Mouse (Mus musculus): ENCODE measurements around the gene Olfr272.

The Olfr272 gene

DNA sequence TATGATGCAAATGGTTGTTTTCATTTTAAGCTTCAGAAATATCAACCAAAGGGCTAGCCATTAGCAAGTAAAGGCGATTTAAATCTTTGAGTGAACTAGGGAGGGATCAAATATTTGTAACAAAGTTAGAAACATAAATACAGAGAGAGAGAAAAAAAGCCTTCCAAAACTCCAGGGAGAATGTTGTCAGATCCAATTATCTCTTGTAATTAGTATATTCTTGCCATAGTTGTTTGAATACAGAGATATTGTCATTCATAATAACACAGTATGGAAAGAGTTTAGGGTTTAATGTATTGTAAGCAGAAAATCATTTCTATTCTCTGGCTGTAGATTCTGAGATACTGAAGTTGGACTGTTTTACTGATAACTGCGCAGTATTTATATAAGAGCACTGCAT, at the start of gene Olfr272:
Gene Olfr272 (minus strand): TSS at position 101 of the 400 bp plus-strand sequence.
- no peak for DNase-seq

DNA sequence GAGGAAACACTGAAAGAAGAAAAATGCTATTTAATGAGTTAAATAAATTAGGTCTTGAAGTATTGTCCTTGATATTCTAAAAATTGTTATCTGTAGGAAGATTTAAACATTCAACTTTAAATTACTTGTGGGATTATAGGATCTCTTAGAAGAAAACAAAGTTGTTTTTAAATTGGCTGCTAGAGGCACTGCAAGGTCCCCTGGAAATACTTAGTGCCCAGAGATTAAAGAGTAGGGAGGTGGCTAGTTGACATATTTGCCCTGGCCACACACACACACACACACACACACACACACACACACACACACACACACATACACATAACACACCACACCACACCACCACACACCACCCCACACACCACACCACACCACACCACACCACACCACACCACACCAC, 45.3 kb upstream of the Olfr272 start, which contains the start of gene Olfr270:
Gene Olfr270 (plus strand): TSS at position 301 of the 400 bp plus-strand sequence.
- DNase-seq: no peak

DNA sequence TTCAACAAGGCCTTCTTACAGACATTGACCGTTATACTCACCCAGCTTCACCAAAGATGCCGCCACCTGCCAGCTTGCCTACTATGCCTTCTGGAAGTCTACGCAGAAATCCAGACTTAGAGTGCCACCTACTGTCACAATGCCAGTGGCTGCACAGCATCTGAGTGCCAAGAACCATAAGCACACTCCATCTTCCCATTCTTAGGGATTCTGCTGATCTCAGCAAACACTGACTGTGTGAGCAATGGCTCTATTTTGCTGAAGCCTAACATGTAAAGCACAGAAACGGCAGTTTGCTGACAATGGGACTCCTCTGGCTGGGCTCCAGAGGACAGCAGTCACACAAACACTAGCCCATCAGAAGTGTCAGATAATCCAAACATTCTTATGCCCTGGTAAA, 39.7 kb upstream of the Olfr272 start:
- peak; percentile 4 for DNase-seq

DNA sequence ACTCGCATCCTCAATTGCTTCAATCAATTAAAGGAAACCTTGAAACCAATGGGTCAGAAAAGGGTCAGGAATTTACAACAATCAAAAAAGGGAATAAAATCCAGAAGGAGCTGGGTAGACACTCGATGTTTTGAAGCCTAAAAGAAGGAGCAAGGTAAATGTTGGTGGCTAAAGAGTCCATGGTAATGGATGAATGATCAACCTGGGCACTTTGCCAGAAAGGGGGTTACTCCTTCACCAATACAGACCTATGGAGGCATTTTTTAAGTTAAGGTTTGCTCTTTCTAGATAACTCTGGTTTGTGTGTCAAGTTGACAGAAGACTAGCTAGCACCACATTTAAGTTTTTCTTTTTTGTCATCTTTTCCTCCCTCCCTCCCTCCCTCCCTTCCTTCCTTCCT, 30.0 kb upstream of the Olfr272 start:
- no peak for DNase-seq

DNA sequence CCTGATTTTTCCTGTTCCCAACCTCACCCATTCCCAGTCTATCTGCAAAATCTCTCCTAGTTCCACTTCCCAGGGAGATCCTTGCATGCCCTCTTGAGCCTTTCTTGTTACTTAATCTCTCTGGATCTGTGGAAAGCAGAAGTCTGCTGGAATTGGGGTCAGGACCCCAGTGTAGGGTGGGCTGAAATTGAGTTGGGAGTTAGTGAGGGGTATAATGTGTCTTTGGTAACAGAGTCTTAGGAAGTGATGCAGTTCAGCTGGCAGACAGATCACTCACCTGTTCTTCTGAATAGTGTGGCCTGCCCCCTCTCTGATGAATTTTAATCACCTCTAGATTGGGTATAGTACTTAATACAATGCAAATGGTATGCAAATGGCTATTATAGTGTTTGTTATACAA, 27.7 kb upstream of the Olfr272 start:
- no peak for DNase-seq

DNA sequence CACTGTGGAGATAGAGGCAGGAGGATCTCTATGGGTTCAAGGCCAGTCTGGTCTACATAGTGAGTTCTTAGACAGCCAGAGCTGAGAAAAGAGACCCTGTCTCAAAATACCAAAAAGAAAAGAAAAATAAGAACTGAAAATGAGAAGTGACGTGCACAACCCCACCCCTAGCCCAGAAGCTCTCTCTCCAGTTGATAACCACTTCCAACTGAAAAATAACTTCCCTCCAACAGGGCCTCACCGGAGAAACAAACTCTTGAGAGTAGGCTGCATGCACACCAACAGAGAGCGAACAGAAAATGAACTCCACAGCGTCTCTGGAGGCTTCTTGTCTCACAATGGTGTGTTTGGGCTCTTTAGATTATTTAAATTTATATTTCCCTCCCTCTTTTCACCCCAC, 11.5 kb upstream of the Olfr272 start:
- DNase-seq: no peak

DNA sequence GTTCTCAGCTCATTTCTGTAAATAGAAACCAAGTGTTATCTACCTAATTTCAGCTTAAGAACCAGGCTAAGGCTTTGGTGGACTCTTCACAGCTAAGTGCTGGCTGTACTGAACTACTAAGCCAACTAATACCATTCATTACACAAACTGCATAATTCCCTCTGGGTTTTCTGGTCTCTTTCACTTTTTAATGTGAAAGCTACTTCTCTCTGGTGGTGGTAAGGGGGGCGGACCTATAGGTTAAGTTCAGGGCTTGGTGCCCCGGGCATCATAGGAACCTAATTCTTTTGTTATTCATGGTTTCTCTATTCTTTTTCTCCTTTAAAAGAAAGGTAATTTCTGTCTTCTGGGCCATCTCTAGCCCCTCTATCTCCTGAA, 1.7 kb downstream of the Olfr272 start:
- no peak for DNase-seq

DNA sequence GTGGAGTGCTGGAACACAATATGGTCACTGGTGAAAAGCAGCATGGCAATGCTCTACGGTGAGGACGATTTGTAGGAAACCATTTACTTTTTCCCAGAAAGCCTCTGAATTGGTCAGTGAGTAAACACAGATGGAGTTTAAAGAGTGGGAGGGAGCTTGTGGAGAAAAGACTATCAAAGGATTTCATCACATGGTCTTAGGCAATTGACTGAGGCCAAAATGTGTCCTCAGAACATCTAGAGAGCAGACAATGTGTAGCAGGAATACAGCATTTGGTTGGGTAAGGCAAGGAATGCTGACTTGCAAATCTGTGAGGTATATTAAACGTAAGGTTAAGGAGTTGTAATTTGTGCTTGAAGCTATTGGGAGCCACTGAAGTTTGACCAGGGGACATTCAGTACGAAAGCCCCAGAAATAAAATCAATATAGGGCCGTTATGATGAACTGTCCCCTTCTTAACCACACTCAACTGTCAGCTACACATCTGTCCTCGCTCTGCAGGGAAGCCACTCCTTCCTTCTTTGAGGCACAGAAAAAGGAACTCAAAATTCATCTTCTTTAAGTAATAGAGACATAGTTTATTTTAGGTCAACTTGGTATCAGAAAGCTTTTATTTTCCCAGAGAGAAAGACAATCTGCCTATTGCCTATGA, 2.2 kb downstream of the Olfr272 start:
- no peak for DNase-seq

DNA sequence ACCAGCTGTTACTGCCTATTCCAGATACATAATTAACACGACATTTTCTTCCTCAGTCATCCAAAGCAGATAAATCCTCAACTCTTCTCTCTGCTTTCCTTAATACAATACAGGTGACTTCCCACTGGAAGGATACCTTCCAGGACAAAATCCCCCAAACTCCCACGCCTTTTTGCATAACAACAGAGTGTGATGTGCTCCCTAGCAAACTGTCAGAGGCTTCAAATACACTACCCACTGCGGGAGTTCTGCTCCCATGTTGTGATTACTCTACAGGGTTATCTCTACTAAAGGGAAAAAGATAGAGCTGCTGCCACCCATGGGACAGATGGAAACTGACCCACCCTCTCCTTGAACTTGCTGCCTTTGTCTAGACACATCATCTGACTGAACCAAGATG, 6.6 kb downstream of the Olfr272 start:
- DNase-seq: no peak

DNA sequence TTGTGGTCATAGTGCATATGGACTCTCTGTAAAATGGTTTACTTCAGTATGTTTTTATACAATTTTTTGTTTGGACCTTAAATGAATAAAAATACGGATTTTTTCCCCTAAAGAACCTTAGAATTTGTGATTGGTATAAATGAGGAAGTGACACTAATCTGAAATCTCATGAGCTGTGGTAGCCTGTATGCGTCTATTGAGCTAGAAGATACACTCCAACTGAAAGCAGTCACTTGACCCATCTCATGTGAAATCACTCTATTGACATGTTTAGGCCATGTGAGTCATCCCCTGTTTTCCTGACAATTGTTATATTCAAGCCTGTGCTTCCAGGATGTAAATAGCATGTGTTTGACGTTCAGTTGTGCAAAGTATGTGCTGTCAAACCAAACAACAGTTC, 9.4 kb downstream of the Olfr272 start:
- DNase-seq: no peak

DNA sequence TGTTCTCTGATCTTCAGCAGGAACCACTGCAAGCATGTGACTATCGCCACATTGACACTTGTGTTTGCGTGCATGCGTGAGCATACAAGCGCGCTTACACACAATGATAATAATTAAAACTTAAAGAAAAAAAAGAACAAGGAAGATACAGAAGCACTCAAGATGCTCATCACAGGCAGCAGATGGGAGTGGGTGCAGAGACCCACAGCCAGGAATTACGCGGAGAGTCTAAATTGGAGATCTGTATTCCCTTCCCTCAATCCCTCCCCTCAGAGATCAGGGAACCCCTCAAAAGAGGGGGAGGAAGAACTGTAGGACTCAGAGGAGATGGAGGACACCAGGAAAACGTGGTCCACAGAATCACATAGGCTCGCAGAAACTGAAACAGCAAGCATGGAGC, 54.8 kb downstream of the Olfr272 start:
- DNase-seq: no peak

Data from cerebellum, adult 8-10 months (tissue).